Mouse (Mus musculus): ENCODE measurements at regions not wholly inside any gene's neighbourhood (a gene's known extent, or its start where the extent isn't known, plus 50 kb on each side); places are given as distances from the start of the nearest gene placed in this dataset.

GRCm38 (mm10) chr4:33588127-33588526 lies 278.0 kb downstream of the Rngtt start:
- intact Hi-C loops (cut with DNase I): loop anchor here (10.0 kb wide), 1 partner anchor 193 kb away; no protein-coding TSS in a partner anchor
- DNase-seq (ENCODE audit: low spot score): no peak

DNA sequence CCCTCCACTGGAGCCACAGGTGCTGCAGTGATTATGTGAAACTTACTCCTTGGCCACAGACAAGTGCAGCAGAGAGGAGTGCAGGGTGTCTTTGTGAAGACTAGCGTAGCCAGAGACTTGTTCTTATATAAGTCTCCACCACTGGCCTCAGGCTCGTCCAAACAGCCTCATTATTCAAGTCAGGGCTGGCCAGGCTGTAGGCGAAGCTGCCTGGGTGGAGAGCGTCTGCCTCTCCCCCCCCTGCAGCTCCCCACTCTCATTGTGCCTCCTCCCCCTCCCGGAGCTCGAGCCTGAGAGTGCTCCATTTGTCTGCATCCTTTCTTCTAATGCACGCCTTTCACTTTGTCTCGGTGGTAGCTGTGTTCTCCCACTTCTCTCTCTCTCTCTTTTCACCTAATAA lies 279.1 kb downstream of the Rngtt start:
- no peak for DNase-seq (ENCODE audit: low spot score)
- intact Hi-C loops (cut with DNase I): loop anchor here (10.0 kb wide), 1 partner anchor 194 kb away; no protein-coding TSS in a partner anchor

DNA sequence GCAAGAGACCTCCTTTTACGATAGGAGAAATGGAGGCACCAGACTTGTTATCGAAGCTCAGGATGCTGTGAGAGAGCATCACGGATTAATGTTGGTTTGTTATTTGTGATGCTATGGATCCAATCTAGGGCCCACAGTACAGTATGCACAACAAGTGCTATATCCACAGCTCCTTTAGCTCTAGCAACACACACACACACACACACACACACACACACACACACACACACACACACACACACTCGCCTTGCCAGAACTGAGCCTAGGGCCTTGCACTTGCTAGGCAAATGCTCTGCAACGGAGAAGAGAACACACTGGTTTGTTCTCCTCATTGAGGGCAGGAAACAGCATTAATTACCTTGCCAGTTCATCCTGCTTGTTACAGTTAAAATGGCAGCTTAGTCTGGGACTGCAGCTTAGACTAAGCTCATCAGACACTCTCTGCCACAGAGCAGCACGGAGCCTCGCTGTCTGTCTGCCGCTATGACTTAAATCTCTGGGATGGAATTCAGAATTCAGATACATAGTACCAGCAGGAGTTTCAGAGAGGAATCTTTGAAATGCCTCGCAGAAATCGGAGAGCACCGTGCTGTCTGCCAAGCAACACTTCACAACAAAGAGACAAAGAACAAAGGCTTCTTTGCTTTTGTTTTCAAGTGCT lies 285.0 kb downstream of the Rngtt start:
- DNase-seq (ENCODE audit: low spot score): no peak
- intact Hi-C loops (cut with DNase I): no loop called here

DNA sequence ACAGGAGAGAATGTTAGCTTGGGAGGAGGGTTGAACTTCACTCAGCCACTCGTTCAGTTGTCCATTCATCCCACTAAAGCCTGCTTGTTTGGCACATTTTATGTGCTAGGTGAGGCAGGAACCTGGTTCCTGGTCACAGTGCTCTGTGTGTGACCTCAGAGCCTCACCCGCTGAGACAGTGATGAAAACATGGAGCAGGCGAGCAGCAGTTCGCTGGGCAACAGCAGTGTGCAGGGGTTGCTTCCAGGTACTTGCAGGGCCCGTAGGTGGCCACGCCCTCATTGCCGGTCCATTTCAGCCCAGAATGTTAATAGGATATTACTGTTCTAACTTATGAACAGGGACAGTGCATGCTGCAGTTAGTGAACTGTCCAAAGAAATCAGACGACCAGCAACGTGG lies 285.7 kb downstream of the Rngtt start:
- intact Hi-C loops (cut with DNase I): no loop called here
- DNase-seq (ENCODE audit: low spot score): no peak

DNA sequence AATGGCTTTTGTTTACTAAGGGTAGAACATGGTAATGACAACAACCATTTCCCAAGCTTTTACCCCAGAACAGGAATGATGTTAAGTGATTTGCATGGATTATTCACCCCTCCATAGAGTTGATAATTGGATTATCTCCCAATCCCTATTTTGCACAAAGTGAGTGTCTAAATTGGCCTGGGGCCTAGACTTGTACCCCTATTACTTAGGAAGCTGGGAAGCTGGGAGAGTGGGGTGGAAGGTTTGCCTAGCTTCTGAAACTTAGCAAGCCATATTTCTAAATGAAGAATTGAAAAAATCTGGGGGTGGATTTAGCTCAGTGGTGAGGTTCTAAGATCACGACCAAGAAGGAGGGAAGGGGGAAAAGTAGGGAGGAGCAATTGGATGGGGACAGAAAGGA lies 289.9 kb downstream of the Rngtt start:
- no peak for DNase-seq (ENCODE audit: low spot score)
- intact Hi-C loops (cut with DNase I): no loop called here

DNA sequence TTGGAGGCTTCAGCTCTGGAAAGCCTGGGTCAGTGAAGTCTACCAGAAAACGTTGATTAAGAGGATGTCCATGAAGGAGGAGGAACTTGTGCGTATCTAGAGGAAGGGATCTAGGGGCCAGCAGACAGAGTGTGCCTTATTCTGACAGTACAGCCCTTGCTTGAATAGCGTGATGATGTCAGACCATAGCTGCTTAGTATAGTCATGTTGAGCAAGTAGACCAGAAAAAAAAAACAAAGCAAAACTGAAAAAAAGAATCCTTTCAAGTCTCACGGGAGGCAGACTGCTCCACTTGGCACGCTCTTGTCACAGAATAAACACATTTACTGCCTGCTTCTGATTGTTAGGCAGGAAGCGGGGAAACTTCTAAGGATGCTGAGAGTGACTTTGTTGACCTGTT lies 290.7 kb downstream of the Rngtt start:
- intact Hi-C loops (cut with DNase I): no loop called here
- DNase-seq (ENCODE audit: low spot score): no peak

- intact Hi-C loops (cut with DNase I): no loop called here
- no peak for DNase-seq (ENCODE audit: low spot score)
These were observed 294.5 kb downstream of the Rngtt start for GRCm38 (mm10) chr4:33604636-33605035.

- intact Hi-C loops (cut with DNase I): no loop called here
- no peak for DNase-seq (ENCODE audit: low spot score)
These were observed 284.4 kb upstream of the Cnr1 start for GRCm38 (mm10) chr4:33639821-33640575.

DNA sequence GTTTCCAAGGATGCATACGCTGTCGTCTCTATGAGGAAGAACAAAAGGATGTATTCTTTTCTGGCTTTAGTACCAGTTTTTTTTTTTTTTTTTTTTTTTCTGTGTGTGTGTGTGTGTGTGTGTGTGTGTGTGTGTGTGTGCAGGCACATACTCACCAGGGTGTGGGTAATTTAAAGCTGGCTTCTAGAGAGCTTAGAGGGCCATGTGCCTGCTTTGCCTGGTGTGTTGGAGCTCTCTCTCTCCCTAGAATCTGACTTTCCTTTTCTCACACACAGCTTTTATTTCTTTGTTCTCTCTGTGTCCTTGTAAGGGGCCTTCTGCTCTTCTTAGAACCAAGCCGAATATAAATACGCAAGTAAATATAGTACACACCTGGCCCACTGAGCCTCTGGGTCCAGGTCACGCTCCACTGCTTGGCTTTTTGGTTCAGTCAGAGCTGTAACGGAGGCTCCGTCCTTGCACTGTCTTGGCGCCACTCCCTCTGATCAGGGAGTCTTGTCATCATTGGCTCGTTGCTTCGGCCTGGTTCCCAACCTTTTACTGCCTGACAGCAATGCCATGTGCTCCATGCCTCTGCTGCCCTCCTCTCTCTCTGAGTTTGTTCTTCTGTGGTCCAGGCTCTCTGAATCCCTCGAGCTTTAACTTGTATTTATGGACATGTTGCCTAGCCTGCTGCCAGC lies 283.7 kb upstream of the Cnr1 start:
- no peak for DNase-seq (ENCODE audit: low spot score)
- intact Hi-C loops (cut with DNase I): no loop called here

GRCm38 (mm10) chr4:33641883-33642282 lies 282.5 kb upstream of the Cnr1 start:
- no peak for DNase-seq (ENCODE audit: low spot score)
- intact Hi-C loops (cut with DNase I): no loop called here

- no peak for DNase-seq (ENCODE audit: low spot score)
- intact Hi-C loops (cut with DNase I): no loop called here
These were observed 281.9 kb upstream of the Cnr1 start for GRCm38 (mm10) chr4:33642526-33642925.

- no peak for DNase-seq (ENCODE audit: low spot score)
- intact Hi-C loops (cut with DNase I): no loop called here
These were observed 279.2 kb upstream of the Cnr1 start for GRCm38 (mm10) chr4:33645217-33645616.

DNA sequence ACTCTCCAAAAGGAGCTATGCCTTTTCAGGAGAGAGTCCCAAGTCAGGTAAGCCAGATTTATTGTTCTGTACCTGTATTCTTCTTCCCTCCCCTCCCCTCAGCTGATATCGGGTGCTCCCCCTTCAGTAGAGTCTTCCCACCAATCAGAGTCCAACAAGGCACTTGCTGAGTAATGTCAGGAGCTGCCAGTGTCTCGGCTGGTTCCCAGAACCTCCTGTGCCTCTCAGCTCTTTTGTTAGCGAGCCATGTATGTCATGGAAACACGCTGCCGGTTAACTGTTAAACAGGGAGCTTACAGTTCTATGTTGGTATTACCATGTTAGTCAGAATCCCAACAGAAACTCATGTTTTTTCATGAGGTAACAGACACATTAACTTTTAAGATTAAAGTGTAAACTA lies 273.1 kb upstream of the Cnr1 start:
- intact Hi-C loops (cut with DNase I): no loop called here
- no peak for DNase-seq (ENCODE audit: low spot score)

- intact Hi-C loops (cut with DNase I): no loop called here
- DNase-seq (ENCODE audit: low spot score): no peak
These were observed 264.6 kb upstream of the Cnr1 start for GRCm38 (mm10) chr4:33659766-33660165.

DNA sequence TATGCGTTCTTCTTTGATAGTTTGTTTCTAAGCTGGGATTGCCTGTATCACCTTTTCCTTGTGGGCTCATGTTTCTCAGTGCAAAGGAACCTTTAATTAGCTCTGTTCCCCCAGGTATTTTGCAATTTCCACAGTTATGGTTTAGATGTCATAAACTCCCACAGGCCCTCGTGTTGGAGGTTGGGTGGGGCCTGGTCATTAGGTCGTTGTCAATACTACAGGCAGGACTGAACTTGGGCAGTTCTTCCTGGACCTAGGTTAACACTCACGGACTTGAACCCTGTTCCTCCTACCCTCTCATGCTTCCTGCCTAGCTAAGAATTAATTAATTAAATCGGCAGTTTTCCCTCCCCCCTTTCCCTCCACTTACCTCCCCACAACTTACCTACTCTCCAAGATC lies 263.8 kb upstream of the Cnr1 start:
- intact Hi-C loops (cut with DNase I): no loop called here
- no peak for DNase-seq (ENCODE audit: low spot score)

DNA sequence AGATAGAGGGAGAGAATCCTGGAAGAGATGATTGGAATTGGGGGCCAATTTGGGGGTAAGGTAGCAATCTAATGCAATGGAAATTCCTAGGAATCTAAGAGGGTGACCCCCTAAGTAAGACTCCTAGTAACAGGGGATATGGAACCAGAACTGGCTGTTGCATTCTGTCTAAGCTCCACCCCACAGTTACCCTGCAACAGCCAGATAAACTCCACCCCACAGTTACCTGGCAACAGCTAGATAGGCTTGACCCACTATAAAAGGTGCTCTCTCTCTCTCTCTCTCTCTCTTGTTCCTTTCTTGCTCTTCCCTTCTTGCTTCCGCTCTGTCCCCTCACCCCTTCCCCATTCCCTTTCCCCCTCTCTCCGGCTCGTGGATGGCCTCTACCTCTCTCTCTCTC lies 262.5 kb upstream of the Cnr1 start:
- no peak for DNase-seq (ENCODE audit: low spot score)
- intact Hi-C loops (cut with DNase I): no loop called here

DNA sequence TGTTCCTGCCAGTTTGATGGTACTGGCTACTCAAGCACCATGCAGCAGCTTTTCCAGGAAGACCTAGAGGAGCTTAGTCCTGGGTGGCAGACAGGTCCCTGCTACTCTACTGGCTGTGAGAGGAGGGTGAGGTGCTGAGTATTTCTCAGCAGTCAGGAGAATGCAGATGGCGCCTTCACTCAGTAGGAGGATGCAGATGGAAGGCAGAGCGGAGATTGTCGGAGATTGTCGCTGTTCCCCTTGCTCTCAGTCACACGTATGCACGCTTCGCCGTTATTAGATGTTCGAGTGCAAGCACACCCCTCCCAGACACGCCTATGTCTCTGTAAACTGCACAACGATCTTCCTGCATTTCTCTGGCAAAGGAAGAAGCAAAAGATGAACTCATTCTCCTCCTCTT lies 261.4 kb upstream of the Cnr1 start:
- no peak for DNase-seq (ENCODE audit: low spot score)
- intact Hi-C loops (cut with DNase I): no loop called here

GRCm38 (mm10) chr4:33663616-33664473 lies 260.5 kb upstream of the Cnr1 start:
- DNase-seq (ENCODE audit: low spot score): no peak
- intact Hi-C loops (cut with DNase I): no loop called here

DNA sequence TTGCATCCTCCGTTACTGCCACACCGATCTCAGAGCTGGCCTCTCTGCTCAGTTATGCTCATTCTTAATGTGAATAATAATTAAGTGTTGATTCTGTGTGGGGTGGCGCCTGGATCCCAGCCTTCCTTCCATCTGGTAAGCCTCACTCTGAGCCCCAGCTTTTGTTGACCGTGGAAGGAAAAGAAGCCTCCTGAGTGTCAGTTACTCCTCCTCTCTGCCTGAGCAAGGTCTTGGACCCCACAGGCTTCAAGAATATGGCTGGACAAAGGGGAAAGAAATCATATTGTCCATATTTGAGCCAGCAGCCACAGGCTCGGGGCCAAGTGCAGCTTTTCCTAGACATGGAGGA lies 259.9 kb upstream of the Cnr1 start:
- no peak for DNase-seq (ENCODE audit: low spot score)
- intact Hi-C loops (cut with DNase I): no loop called here

GRCm38 (mm10) chr4:33665250-33665873 lies 259.0 kb upstream of the Cnr1 start:
- intact Hi-C loops (cut with DNase I): no loop called here
- DNase-seq (ENCODE audit: low spot score): no peak

Data from heart, postnatal 25 days (tissue).